Mouse (Mus musculus) spleen, postnatal 14 days (tissue): ENCODE measurements around the gene Rab26.
A peak's percentile ranks its signal among the peaks of the same experiment; 100 is the strongest.

Experiments used
- DNase-seq, 2 experiments: peaks; one replicate each; pipeline ENCODE4 v3.0.0; 2021 to 2022; ENCODE audit warnings: low spot score in 2 of 2

Gene Rab26

DNA sequence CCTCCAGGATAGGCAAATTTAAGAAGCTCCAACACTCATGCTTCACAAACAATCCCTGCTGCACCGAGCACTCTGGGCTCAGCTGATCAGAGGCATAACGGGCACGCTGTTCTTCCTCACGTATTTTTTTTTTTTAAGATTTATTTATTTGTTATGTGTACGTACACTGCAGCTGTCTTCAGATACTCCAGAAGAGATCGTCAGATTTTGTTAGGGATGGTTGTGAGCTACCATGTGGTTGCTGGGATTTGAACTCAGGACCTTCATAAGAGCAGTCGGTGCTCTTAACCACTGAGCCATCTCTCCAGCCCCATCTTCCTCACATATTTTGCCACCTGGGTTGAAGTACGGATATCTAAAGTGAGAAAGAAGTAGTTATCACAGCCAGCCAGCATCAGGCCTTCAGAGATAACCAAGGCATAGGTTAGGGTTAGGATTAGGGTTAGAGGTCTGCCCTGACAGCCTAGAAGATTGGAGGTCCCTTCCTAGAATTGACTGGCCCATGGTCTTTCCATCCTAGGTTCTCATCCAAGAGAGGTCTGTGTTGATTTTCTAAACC is at the start of gene Rab26:
TSS of gene Rab26 (minus strand) at position 51 of the 559 bp plus-strand sequence.
- no peak for DNase-seq

DNA sequence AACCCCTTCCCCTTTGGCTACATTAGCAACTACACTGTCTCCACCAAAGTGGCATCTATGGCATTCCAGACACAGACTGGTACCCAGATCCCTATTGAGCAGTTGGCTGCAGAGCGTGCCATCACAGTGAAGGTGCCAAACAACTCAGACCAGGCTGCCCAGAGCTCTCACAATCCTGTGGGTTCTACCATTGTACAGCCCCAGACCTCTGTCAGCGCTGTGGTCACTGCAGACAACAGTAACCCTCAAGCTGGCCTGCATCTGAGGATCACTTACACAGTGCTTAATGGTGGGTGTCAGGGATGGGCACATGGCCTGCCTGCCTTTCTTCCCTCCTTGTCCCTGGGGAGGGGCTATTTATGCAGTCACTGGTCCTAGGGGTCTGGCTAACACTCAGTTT is 46.3 kb upstream of the Rab26 start:
- DNase-seq, result no peak

DNA sequence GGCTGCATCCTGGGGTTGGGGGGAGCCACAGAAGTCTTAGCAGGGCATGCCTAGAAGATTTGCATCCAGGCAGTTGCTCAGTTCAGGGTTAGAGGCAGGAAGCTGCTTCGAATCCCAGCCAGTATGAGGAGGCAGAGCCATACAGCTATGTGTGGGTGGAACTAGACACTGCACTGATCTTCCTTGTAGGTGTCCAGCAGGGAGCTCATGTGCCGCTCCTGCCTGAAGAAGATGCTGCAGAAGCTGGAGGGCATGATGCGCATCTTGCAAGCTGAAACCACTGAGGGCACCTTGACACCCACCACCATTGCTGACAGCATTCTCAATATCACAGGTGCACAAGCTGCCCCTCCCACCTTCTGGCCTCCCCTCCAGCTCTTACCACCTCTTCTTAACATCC is 45.5 kb upstream of the Rab26 start:
- no peak for DNase-seq

DNA sequence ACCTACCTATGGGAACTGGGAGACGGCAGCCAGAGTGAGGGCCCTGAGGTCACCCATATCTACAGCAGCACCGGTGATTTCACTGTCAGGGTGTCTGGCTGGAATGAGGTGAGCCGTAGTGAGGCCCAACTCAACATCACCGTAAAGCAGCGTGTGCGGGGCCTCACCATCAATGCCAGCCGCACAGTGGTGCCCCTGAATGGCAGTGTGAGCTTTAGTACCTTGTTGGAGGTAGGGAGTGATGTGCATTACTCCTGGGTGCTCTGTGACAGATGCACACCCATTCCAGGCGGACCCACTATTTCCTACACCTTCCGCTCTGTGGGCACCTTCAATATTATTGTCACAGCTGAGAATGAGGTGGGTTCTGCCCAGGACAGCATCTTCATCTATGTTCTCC is 39.8 kb upstream of the Rab26 start:
- no peak for DNase-seq

DNA sequence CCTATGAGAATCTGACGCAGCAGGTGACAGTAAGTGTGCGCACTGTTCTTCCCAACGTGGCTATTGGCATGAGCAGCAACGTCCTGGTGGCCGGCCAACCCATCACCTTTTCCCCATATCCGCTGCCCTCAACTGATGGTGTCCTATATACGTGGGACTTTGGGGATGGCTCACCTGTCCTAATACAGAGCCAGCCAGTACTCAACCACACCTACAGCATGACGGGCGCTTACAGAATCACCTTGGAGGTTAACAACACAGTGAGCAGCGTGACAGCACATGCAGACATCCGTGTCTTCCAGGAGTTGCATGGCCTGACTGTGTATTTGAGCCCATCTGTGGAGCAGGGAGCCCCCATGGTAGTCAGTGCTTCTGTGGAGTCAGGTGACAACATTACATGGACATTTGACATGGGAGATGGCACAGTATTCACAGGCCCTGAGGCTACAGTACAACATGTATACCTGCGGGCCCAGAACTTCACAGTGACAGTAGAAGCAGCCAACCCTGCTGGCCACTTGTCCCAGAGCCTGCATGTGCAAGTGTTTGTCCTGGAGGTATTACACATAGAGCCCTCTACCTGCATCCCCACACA is 38.7 kb upstream of the Rab26 start:
- DNase-seq, result no peak

DNA sequence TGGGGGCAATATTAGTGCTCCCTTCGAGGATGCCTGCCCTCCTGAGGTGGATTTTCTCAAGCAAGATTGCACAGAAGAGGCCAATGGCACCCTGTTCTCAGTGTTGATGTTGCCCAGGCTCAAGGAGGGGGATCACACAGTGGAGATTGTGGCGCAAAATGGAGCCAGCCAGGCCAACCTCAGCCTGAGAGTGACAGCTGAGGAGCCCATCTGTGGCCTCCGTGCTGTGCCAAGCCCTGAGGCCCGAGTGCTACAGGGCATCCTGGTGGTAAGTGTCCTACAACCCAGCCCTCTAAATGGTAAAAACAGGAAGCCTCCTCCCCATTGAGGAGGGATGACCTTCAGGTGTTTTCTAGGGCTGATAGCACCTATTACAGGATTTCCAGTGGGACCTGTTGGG is 35.8 kb upstream of the Rab26 start:
- DNase-seq, result no peak

DNA sequence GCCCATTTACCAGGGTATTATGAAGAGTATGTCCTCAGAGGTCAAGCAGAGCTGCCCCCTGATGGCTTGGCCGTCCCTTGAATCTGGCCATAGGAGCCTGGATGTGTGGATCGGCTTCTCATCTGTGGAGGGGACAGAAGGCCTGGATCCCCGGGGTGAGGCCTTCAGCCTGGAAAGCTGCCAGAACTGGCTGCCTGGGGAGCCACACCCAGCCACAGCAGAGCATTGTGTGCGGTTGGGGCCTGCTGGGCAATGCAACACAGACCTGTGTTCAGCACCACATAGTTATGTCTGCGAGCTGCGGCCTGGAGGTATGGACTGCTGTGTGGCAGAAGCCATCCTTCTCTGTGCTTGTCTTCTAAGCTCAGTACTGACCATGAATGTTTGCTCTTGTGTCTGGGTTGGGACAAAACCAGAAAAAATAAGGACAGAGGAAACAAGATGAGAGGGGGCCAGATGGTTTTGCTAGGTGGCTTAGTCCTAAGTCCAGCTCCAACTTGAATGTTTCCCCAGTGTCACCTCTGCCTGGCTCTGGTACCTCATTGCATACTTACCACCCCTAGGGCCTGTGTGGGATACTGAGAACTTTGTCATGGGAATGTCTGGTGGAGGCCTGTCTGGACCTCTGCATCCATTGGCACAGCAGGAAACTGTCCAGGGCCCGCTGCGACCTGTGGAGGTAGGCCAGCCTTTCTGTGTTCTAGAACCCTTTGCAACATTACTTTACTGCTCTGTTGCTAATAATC is 33.2 kb upstream of the Rab26 start:
- DNase-seq, result peak in 1 of 2 experiments; percentile 40

DNA sequence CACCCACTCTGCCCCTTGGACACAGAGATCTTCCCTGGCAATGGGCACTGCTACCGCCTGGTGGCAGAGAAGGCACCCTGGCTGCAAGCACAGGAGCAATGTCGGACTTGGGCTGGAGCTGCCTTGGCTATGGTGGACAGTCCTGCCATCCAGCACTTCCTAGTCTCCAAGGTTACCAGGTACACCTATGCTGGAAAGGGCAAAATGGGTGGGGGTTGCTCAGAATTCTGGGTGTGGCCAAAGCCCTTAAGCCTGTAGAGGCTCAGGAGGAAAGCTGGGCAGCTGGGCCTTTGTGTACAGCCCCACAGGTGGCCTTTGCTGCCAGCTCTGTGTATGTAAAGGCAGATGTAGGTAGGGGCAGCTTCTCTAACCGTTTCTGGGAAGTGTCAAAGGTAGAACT is 31.8 kb upstream of the Rab26 start:
- DNase-seq, result no peak

DNA sequence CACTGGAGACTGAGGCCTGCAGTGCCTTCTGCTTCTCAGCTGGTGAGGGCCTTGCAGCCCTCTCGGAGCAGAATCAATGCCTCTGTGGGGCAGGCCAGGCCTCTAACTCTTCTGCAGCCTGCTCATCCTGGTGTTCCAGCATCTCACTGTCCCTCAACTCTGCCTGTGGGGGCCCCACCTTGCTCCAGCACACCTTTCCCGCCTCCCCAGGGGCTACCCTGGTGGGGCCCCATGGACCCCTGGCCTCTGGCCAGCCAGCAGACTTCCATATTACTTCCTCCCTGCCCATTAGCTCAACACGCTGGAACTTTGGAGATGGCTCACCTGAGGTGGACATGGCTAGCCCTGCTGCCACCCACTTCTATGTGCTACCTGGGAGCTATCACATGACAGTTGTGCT is 31.1 kb upstream of the Rab26 start:
- no peak for DNase-seq

DNA sequence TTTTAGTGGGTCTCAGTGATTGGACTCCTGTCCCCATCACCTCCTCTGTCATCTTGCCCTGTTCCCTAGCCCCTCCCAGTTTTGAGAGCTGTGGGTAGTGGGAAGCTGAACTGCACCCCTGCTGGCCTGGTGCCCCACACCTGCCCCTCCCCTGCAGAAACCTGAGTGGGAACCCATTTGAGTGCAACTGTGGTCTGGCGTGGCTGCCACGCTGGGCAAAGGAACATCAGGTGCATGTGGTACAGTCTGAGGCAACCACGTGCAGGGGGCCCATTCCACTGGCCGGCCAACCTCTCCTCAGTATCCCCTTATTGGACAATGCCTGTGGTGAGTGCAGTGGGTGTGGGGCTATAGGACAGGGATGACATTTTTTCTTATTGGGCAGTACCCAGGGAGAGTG is 30.4 kb upstream of the Rab26 start:
- DNase-seq, result no peak

DNA sequence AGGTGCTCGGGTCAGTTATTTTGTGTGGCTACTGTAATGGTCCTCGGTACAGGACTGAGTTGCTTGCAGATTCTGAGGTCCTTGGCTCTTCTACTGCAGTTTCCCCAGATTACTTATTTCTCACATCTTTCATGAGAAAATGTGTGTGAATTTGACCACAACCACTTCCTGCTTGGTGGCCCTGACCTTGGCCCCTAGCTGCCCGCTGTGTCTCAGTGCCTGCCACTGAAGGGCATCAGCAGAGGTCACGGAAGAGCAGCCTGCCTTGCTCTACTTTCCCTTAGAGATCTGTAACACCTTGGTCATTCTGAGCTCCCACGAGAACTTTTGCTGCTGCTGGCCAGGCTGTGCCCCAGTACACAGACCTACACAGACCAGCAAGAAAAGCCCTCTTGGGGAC is 29.6 kb upstream of the Rab26 start:
- no peak for DNase-seq

DNA sequence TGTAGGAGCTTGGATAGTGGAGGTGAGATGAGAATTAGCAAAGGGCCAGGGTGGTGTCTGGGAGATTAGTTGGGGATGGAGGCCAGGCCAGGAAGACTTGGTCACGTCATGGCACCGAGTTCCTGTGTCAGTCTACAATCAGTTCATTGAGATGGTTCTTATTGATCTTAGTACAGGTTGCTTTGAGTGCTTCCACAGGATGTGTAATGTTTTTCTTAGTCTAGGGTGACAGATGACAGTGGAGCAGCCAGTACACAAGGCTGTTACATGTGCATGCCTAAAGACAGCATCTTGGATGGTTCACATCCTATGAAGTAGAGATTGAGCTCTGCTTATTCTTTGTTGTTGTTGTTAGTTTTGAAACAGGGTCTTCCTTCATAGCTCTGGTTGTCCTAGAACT is 27.6 kb upstream of the Rab26 start:
- DNase-seq, result no peak

DNA sequence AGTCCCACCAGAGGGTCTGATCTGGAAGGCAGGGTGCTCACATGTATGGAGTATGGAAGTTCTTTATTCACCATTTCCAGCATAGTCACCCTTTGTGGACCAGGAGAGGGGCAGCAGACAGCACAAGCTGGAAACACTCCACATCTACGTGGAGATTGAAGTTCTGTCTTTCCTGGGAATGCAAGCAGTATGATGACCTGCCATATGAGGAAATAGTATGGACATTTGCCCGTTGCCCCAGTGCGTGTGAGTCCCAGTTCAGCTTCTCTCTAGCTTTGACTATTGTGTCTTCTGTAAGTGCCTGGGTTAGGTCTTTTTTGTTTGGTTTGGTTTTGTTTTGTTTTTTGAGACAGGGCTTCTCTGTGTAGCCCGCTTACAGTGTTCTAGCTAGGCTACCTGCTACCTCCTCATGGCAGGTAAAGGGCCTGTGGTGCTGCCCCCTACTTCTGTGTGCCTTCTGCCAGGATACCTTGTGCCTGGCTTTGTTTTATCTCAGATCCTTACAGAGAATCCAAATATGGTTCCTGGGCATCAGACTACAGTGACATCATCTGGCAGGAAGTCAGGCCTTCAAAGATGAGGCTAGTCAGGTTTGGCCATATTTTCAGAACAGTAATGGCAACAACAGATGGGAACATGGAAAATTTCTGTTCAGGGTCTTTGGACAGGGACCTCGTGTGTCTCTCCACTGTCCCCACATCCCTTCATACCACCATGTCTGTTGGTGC is 26.5 kb upstream of the Rab26 start:
- no peak for DNase-seq

DNA sequence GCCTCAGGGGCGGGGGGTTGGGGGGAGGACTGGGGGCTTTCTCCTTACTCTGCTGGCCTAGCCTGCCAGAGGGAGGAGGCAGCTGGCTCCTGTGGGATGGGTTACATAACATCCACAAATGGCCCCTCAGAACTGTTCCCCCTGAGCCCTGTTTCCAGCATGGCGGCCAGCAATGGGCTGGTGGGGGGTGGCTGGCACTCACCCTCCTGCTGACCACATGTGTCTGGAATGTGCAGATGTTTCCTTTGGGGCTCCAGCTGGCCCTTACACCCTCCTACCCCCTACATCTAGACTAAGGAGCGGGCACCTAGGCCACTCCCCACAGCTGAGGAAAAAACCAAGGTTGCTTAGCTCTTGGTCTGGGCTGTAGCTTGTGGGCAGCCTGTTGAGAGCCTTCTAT is 25.1 kb upstream of the Rab26 start:
- no peak for DNase-seq

DNA sequence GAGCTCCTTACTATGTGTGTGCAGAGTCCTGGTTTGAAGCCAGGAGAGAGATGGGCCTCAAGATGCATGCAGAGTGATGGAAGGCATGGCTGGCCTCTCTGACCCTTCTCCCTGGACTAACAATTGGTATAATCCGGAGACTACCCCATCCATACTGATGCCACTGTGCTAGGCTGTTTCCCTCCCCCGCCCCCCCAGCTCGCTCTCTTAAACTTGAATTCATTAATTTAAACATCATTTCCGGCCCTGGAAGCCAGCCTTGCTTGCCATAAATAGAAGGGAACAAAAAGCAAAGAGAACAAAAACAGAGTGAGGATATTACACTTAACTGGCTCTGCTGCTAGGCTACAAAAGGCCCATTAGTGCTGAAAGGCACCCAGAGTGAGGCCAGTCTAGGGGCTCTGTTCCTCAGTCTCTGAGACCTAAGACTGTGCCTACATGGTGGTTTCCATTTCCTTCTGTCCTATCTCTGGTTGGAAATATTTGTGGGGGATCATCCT is 24.6 kb upstream of the Rab26 start:
- no peak for DNase-seq

DNA sequence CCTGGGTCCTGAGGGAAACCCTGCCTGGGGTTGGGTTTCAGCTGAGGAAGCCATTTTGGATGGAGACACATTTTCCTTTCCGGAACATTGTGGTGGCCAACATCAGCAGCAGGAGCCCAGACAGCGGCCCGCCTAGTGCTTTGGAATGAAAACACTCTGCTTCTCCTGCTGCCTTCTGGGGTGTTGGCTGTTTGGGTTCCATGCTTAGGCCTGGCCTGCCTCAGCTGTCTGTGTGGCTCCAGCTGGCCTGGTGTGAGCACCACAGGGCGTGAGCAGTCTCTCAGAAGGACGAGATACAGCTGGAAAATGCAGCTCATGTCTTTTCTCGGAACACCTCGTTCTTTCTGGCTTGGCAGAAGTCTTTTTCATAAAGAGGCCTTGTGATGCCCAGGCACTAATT is 23.1 kb upstream of the Rab26 start:
- no peak for DNase-seq

DNA sequence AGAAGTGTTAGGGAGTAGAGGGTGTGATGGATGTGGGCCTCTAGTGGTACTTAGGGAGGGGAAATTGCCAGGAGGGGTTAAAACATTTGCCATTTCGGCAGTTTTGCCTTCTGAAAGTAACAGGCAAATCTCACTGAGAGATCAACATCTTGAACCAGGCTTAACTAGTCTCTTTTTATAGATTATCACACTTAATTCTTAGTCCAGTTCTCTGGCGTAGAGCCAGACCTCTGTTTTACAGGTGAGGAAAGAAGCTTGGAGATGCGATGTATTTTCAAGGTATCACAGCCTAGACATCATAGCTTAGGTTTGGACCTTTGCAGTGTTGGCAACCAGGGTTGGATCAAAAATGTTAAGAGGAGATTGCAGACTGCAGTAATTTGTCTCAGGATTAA is 17.0 kb upstream of the Rab26 start:
- no peak for DNase-seq

DNA sequence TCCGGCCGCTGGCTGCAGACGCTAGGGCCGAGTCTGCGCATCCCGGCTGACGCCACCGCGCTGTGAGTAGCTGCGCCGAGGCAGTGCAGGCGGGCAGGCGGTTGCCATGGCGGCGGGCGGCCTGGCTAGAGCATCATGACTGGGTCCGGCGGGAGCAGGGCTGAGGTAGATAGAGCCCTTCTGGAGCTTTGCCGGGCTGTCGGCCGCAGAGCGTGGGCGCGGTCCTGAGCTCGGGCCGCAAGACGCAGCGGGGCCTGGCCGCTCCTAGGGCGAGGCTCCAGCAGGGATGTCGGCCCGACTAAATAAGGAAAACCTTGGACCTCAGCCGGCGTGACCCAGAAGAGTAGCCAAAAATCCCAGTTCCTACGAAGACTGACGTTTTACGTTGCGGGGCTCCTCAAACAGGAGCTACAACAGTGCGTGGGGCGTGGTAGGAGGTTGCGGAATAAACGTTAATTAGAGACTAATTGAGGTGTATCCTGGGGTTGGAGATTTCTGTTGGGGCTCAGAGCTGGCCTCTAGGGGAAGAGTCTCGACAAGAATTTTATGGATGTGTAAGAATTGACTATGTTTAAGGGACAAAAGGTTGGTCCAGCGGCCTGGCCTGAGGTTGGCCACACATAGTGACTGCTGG is 16.5 kb upstream of the Rab26 start:
- DNase-seq, result peak; percentile 57 to 66

DNA sequence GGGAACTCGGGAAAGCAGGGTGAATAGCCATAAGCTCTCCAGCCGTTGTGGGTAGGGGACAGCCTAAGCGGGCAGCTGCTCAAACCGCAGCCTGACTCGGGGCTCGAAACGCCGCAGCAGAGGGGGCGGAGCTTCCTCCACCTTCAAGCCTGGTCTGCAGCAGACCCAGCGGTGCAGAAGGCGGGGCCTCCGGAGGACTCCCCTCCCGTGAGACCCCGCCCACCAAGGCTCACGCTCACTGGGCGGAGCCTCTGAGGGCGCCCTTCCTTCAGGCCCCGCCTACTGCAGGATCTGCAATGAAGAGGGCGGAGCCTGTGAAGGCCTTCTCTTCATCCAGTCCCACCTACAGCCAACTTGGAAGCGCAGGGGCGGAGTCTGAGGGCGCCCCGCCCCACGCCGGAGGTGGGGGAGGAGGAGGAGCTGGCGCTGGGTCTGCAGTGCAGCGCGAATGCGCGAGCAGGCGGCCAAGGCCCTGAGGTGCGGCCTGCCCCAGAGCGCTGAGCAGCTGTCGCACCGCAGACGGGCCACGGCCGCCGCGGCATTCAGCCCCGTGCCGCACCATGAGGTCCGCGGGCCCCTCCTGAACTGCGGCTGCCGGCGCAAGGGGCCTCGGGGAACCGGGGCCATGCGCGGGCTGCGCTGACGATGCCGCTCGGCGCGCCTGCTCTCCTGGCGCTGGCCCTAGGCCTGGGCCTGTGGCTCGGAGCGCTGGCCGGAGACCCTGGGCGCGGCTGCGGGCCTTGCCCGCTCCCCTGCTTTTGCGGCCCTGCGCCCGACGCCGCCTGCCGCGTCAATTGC is 15.8 kb upstream of the Rab26 start, which contains the start of gene Pkd1:
TSS of gene Pkd1 (plus strand) at position 217 of the 798 bp plus-strand sequence.
- DNase-seq, result peak; percentile 98

DNA sequence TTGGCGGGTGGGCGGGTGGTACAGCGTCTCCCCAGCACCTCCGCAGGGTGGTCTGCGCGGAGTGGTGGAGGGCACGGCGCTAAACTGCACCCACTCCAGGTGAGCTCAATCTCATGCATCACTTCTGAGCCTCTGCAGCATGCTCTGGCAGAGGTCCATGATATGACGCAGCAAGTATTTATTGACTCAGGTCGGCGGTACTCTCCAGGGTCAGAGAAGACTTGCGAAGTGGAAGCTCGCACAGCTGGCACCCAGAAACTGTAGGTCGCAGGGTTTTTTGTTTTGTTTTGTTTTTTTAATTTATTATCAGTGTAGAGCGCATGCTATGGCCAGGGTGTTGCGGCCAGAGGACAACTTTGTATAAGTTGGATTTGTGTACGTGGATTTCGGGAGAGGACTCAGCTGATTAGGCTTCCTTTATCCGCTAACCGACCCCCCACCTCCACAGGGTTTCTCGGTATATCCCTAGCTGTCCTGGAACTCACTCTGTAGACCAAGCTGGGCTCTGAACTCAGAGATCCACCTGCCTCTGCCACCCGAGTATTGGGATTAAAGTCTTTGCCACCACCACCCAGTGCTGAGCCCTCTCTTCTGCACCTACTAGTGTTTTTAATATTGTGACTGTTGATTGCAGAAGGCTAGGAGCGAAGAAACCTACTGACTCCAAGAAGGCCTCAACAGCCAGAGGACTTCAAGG is 15.1 kb upstream of the Rab26 start:
- DNase-seq, result peak; percentile 36 to 65

DNA sequence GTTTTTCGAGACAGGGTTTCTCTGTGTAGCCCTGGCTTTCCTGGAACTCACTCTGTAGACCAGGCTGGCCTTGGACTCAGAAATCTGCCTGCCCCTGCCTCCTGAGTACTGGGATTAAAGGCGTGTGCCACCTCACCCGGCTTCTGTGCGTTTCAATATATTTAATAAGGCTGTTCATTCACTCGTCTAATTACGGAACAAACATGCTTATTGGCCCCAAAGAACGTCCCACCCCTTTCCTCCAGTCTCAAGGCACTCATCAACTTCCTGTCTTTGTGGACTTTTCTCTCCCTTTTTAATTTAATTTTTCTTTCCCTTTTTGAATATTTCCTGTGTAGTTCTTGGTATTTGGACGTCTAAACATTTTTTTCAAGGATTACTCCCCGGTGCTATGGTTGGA is 14.4 kb upstream of the Rab26 start:
- no peak for DNase-seq
